Mouse (Mus musculus) C2C12 (cell line): ENCODE measurements around the gene Atf1.
"Not testable (repeated sequence)": the region's sequence is repeated elsewhere in the genome, so short reads cannot be mapped to it uniquely, and the experiment has no call there.

Source experiments
- CEBPB ChIP-seq: IDR thresholded peaks from one replicate; pipeline ENCODE4 v1.6.1; 2011; ENCODE audit warnings: low read depth, mild to moderate bottlenecking, control low read depth, moderate library complexity
- CTCF ChIP-seq: IDR thresholded peaks from one replicate; pipeline ENCODE4 v1.5.1; 2011; ENCODE audit not compliant: control insufficient read depth, insufficient read depth, insufficient read length
- FOSL1 ChIP-seq: IDR thresholded peaks from one replicate; pipeline ENCODE4 v1.8.0; 2011; ENCODE audit warnings: mild to moderate bottlenecking, low read length; ENCODE audit not compliant: poor library complexity, insufficient read depth, severe bottlenecking
- MAX ChIP-seq: IDR thresholded peaks from one replicate; pipeline ENCODE4 v1.6.1; 2011; ENCODE audit warnings: mild to moderate bottlenecking, control low read depth
- MYOD1 ChIP-seq: IDR thresholded peaks from one replicate; pipeline ENCODE4 v1.6.1; 2011; ENCODE audit warnings: low read depth; ENCODE audit not compliant: control insufficient read depth, insufficient read length
- MYOG ChIP-seq: IDR thresholded peaks from one replicate; pipeline ENCODE4 v1.6.1; 2011; ENCODE audit not compliant: control insufficient read depth, insufficient read length; ENCODE audit errors: extremely low read depth
- USF1 ChIP-seq: IDR thresholded peaks from one replicate; pipeline ENCODE4 v1.6.1; 2011; ENCODE audit warnings: low read depth, mild to moderate bottlenecking, control low read depth, moderate library complexity

GRCm38 (mm10) chr15:100307438-100308096, 79.9 kb downstream of the Atf1 start:
- not testable (repeated sequence) for TF ChIP-seq FOSL1, USF1, CTCF, MYOG, MAX, MYOD1, CEBPB
